Mouse (Mus musculus): Measurements from ENCODE around the gene Olfr984. TPM values are rescaled to one million over a fixed set of nuclear protein-coding genes. Genes with fewer than 3 reads are reported as not detected.

Olfr984 gene
- total RNA-seq (2023) = not detected

GRCm38 (mm10) chr9:40114106-40114505 is at the start of gene Olfr984:
Gene Olfr984, minus strand, starts transcription at chr9:40114206.

GRCm38 (mm10) chr9:40130084-40130483 is 16.1 kb upstream of the Olfr984 start, which contains the start of gene Olfr985:
Gene Olfr985, minus strand, starts transcription at chr9:40130184.

DNA sequence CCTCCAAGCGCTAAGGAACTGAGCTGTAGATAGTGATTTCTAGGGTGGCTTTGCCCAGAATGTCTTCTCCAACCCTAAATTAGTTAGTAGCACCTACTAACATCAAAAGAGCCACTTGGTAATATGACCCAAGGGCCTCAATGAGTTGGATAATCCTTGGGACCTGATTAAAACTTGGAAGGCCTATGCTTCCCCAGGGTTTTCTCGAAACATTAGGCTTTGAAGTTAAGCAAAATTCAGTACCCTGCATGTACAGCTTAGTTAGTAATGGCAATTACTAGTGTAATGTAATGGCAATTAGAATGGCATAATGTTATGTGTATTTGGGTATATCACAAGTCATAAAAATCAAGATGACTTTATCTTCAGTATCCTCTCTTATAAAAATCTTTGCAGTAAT is 20.5 kb downstream of the Olfr984 start, which contains the start of gene Olfr983:
Olfr983 (minus strand) TSS at position 101 of the 400 bp plus-strand sequence.

DNA sequence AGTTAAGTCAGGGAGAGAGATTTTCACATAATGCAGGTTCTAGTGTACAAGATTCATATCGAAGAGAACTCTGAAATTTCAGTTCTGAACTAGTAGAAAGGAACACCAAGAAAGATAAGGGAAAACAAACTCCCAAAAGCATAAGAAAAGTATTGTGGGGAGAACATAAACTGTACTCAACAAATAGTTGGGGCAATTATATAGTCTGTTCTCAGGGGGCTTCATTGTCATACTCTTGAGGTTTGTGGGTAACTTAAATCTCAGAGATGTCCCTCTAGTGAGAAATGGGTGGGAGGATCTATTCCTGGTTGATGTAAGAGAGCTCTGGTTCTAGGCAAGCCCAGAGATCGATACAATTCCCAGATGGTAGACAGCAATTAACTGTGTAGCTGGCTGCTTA is 40.5 kb downstream of the Olfr984 start, which contains the start of gene Olfr982:
Olfr982 (plus strand) TSS at position 301 of the 400 bp plus-strand sequence.

Other genes with a start within 250 kb of the Olfr984 start
- not detected for gene Olfr972, start 247.8 kb downstream of the Olfr984 start, total RNA-seq (2023)
- gene Olfr229, start 206.9 kb downstream of the Olfr984 start, total RNA-seq (2023) = not detected
- gene Olfr974, start 176.7 kb downstream of the Olfr984 start, total RNA-seq (2023) = not detected
- not detected for gene Olfr975, start 162.2 kb downstream of the Olfr984 start, total RNA-seq (2023)
- gene Olfr976, start 153.1 kb downstream of the Olfr984 start, total RNA-seq (2023) = not detected
- gene Olfr978, start 122.1 kb downstream of the Olfr984 start, total RNA-seq (2023) = not detected
- gene Olfr979, start 110.7 kb downstream of the Olfr984 start, total RNA-seq (2023) = not detected
- gene Olfr980, start 104.6 kb downstream of the Olfr984 start, total RNA-seq (2023) = not detected
- gene Olfr981, start 92.7 kb downstream of the Olfr984 start, total RNA-seq (2023) = not detected
- gene Olfr982, start 40.4 kb downstream of the Olfr984 start, total RNA-seq (2023) = not detected
- gene Olfr983, start 20.6 kb downstream of the Olfr984 start, total RNA-seq (2023) = not detected
- not detected for gene Olfr985, start 16.0 kb upstream of the Olfr984 start, total RNA-seq (2023)
- gene Tmem225, start 33.9 kb upstream of the Olfr984 start, total RNA-seq (2023) = not detected
- gene Olfr986, start 66.7 kb upstream of the Olfr984 start, total RNA-seq (2023) = not detected
- gene Zfp202, start 78.1 kb upstream of the Olfr984 start, total RNA-seq (2023) = 3.1 TPM
- not detected for gene Scn3b, start 155.0 kb upstream of the Olfr984 start, total RNA-seq (2023)

Data from CD8-positive naive resting alpha-beta T cell, adult 57 days (primary cell).